Mouse (Mus musculus): ENCODE data around the gene Ermn. TPM values are rescaled to one million over a fixed set of nuclear protein-coding genes. Genes with fewer than 3 reads are reported as not detected.

The Ermn gene
- 0.05 TPM in 1 of 2 replicates, not detected in the other for polyA plus RNA-seq (2015; fragmentation: Nextera tagmentation; extraction: Ambion mirVana)

GRCm38 (mm10) chr2:58052821-58053581, at the start of gene Ermn:
Ermn (minus strand) TSS chr2:58052864.
- Histone ChIP-seq H3K27me3 (ENCODE audit: control insufficient read depth, insufficient read depth, low read depth, low read length) (no peaks in the 10 kb centered on the region), H3K4me1 (replicated peaks; ENCODE audit: control insufficient read depth, insufficient read depth, low read length) (no peaks in the 10 kb centered on the region), H3K27ac (ENCODE audit: low read length) (no peak within 1 kb of the TSS), H3K4me3 (ENCODE audit: low read length) (no peak within 1 kb of the TSS), H3K9me3 (ENCODE audit: control insufficient read depth, low read length) (no peaks in the 10 kb centered on the region), H3K9ac (ENCODE audit: low read length) (no peak within 1 kb of the TSS), H3K4me2 (ENCODE audit: low read depth, low read length) (no peak within 1 kb of the TSS), H3K36me3 (ENCODE audit: control insufficient read depth, insufficient read depth, low read length) (no peaks in the 10 kb centered on the region)
- ATAC-seq (ENCODE audit: low read depth) = no peak
- 39% methylated on average over 7 of the region's 7 CpGs for WGBS

DNA sequence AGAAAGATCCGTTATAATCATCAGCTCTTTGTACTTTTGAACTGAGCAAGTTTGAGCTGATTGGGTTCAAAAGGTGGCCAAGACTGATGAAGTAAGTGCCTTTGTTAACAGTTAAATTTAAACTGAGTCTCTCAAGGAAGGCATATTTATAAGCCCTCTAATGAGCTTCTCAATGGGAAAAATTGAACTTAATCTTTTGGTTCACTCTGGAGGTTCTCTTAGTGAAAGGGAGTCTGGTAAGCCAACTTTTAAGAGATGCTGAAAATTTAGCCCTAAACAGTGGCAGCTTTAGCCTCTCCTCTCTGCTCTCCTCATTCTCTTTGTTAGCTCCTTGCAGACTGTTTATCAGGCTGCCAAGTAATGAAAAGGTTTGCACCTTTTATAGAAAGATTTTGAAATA, 42.2 kb upstream of the Ermn start:
- H3K4me2 ChIP-seq (ENCODE audit: low read depth, low read length) = no peak overlapping the region
- 58% methylated on average over 1 of the region's 1 CpGs for WGBS
- H3K4me1 ChIP-seq (replicated peaks; ENCODE audit: control insufficient read depth, insufficient read depth, low read length) = no peaks in the 10 kb centered on the region
- ATAC-seq (ENCODE audit: low read depth) = no peak
- H3K9ac ChIP-seq (ENCODE audit: low read length) = no peak overlapping the region
- no peaks in the 10 kb centered on the region for H3K9me3 ChIP-seq (ENCODE audit: control insufficient read depth, low read length)
- H3K27me3 ChIP-seq (ENCODE audit: control insufficient read depth, insufficient read depth, low read depth, low read length) = no peaks in the 10 kb centered on the region
- no peak overlapping the region for H3K27ac ChIP-seq (ENCODE audit: low read length)
- no peaks in the 10 kb centered on the region for H3K36me3 ChIP-seq (ENCODE audit: control insufficient read depth, insufficient read depth, low read length)
- no peak overlapping the region for H3K4me3 ChIP-seq (ENCODE audit: low read length)

GRCm38 (mm10) chr2:58086420-58086819, 33.8 kb upstream of the Ermn start:
- Histone ChIP-seq H3K27ac (ENCODE audit: low read length) (no peak overlapping the region), H3K4me3 (ENCODE audit: low read length) (no peak overlapping the region), H3K36me3 (ENCODE audit: control insufficient read depth, insufficient read depth, low read length) (no peaks in the 10 kb centered on the region), H3K27me3 (ENCODE audit: control insufficient read depth, insufficient read depth, low read depth, low read length) (no peaks in the 10 kb centered on the region), H3K9ac (ENCODE audit: low read length) (no peak overlapping the region), H3K4me1 (replicated peaks; ENCODE audit: control insufficient read depth, insufficient read depth, low read length) (no peaks in the 10 kb centered on the region), H3K9me3 (ENCODE audit: control insufficient read depth, low read length) (no peaks in the 10 kb centered on the region), H3K4me2 (ENCODE audit: low read depth, low read length) (no peak overlapping the region)
- WGBS = 81% methylated on average over 1 of the region's 1 CpGs
- ATAC-seq (ENCODE audit: low read depth) = no peak

DNA sequence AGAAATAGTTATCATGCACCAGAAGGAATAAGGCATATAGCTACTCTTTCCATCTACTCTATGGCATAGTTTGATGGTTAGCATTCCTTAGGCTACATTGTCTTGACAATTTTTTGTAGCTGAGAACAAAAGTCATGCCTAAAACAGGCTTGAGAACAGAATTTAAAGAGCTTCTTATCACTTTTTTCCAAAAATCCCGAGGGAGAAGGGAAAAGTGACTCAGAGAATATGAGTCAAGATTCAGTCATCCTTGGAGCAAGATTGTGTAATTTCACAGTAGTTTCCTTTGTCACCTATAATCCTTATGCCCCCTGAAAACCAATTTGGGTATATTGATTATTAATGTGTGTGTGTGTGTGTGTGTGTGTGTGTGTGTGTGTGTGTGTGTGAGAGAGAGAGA, 27.2 kb upstream of the Ermn start:
- no peak for ATAC-seq (ENCODE audit: low read depth)

GRCm38 (mm10) chr2:58055383-58055782, 2.7 kb upstream of the Ermn start:
- Histone ChIP-seq H3K9me3 (ENCODE audit: control insufficient read depth, low read length) (no peaks in the 10 kb centered on the region), H3K27ac (ENCODE audit: low read length) (no peak overlapping the region), H3K4me1 (replicated peaks; ENCODE audit: control insufficient read depth, insufficient read depth, low read length) (no peaks in the 10 kb centered on the region), H3K36me3 (ENCODE audit: control insufficient read depth, insufficient read depth, low read length) (no peaks in the 10 kb centered on the region), H3K4me3 (ENCODE audit: low read length) (no peak overlapping the region), H3K27me3 (ENCODE audit: control insufficient read depth, insufficient read depth, low read depth, low read length) (no peaks in the 10 kb centered on the region), H3K4me2 (ENCODE audit: low read depth, low read length) (no peak overlapping the region), H3K9ac (ENCODE audit: low read length) (no peak overlapping the region)
- no peak for ATAC-seq (ENCODE audit: low read depth)

More for the DNA sequence above, 27.2 kb upstream of the Ermn start:
- Histone ChIP-seq H3K27ac (ENCODE audit: low read length) (no peak overlapping the region), H3K4me1 (replicated peaks; ENCODE audit: control insufficient read depth, insufficient read depth, low read length) (no peaks in the 10 kb centered on the region), H3K4me2 (ENCODE audit: low read depth, low read length) (no peak overlapping the region), H3K9me3 (ENCODE audit: control insufficient read depth, low read length) (no peaks in the 10 kb centered on the region), H3K27me3 (ENCODE audit: control insufficient read depth, insufficient read depth, low read depth, low read length) (no peaks in the 10 kb centered on the region), H3K4me3 (ENCODE audit: low read length) (no peak overlapping the region), H3K9ac (ENCODE audit: low read length) (no peak overlapping the region), H3K36me3 (ENCODE audit: control insufficient read depth, insufficient read depth, low read length) (no peaks in the 10 kb centered on the region)
- WGBS = 26% methylated on average over 1 of the region's 1 CpGs

DNA sequence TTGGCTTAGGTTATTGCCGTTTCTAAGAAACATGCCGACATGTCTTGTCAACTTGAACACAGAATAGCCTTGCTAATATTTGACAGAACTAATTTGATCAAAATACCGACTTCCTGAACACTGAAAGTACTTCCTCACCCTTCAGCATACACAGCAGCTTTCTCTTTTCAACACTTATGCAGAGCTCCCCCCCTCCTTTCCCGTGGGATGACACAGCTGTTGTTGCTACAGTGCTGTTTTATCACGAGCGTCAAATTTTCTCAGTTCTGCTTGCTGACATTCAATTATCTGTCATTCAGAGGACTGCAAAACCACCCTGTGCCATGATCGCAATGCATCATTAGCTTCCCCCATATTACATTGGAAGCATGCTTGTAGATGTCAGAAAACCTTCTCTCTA, 10.8 kb downstream of the Ermn start:
- H3K36me3 ChIP-seq (ENCODE audit: control insufficient read depth, insufficient read depth, low read length) = no peaks in the 10 kb centered on the region
- H3K9me3 ChIP-seq (ENCODE audit: control insufficient read depth, low read length) = no peaks in the 10 kb centered on the region
- H3K4me1 ChIP-seq (replicated peaks; ENCODE audit: control insufficient read depth, insufficient read depth, low read length) = no peaks in the 10 kb centered on the region
- ATAC-seq (ENCODE audit: low read depth) = no peak
- H3K9ac ChIP-seq (ENCODE audit: low read length) = no peak overlapping the region
- no peaks in the 10 kb centered on the region for H3K27me3 ChIP-seq (ENCODE audit: control insufficient read depth, insufficient read depth, low read depth, low read length)
- WGBS = 51% methylated on average over 7 of the region's 7 CpGs
- no peak overlapping the region for H3K4me3 ChIP-seq (ENCODE audit: low read length)
- no peak overlapping the region for H3K4me2 ChIP-seq (ENCODE audit: low read depth, low read length)
- H3K27ac ChIP-seq (ENCODE audit: low read length) = no peak overlapping the region

GRCm38 (mm10) chr2:58036926-58037325, 15.7 kb downstream of the Ermn start:
- 72% methylated on average over 2 of the region's 2 CpGs for WGBS
- no peaks in the 10 kb centered on the region for H3K36me3 ChIP-seq (ENCODE audit: control insufficient read depth, insufficient read depth, low read length)
- H3K27me3 ChIP-seq (ENCODE audit: control insufficient read depth, insufficient read depth, low read depth, low read length) = no peaks in the 10 kb centered on the region
- H3K9me3 ChIP-seq (ENCODE audit: control insufficient read depth, low read length) = no peaks in the 10 kb centered on the region
- H3K9ac ChIP-seq (ENCODE audit: low read length) = no peak overlapping the region
- H3K4me1 ChIP-seq (replicated peaks; ENCODE audit: control insufficient read depth, insufficient read depth, low read length) = no peaks in the 10 kb centered on the region
- no peak for ATAC-seq (ENCODE audit: low read depth)
- H3K4me3 ChIP-seq (ENCODE audit: low read length) = no peak overlapping the region
- H3K4me2 ChIP-seq (ENCODE audit: low read depth, low read length) = no peak overlapping the region
- no peak overlapping the region for H3K27ac ChIP-seq (ENCODE audit: low read length)

GRCm38 (mm10) chr2:58035635-58036034, 17.0 kb downstream of the Ermn start:
- Histone ChIP-seq H3K4me2 (ENCODE audit: low read depth, low read length) (no peak overlapping the region), H3K36me3 (ENCODE audit: control insufficient read depth, insufficient read depth, low read length) (no peaks in the 10 kb centered on the region), H3K4me3 (ENCODE audit: low read length) (no peak overlapping the region), H3K9ac (ENCODE audit: low read length) (no peak overlapping the region), H3K9me3 (ENCODE audit: control insufficient read depth, low read length) (no peaks in the 10 kb centered on the region), H3K27me3 (ENCODE audit: control insufficient read depth, insufficient read depth, low read depth, low read length) (no peaks in the 10 kb centered on the region), H3K27ac (ENCODE audit: low read length) (no peak overlapping the region), H3K4me1 (replicated peaks; ENCODE audit: control insufficient read depth, insufficient read depth, low read length) (no peaks in the 10 kb centered on the region)
- no peak for ATAC-seq (ENCODE audit: low read depth)
- 75% methylated on average over 4 of the region's 4 CpGs for WGBS

DNA sequence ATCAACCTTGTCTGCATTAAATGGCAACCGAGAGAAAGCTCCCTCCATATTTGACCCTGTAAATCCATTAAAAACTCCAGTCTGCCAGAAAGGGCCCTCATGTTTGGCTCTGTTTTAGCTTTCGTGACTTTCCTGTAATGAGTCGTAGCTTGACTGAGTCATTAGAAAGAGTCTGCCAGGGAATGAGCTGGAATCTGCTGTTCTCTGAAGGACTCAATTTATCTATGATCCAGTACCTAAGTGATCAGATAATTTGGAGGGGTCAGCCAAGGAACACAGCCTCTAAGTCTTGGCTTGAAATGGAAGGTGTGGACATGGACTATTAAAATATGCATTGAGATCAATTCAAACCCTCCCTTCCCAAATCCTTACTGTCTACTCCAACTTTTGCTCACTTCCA, 21.2 kb downstream of the Ermn start:
- WGBS = 71% methylated on average over 3 of the region's 3 CpGs
- Histone ChIP-seq H3K4me3 (ENCODE audit: low read length) (no peak overlapping the region), H3K9ac (ENCODE audit: low read length) (no peak overlapping the region), H3K27ac (ENCODE audit: low read length) (no peak overlapping the region), H3K36me3 (ENCODE audit: control insufficient read depth, insufficient read depth, low read length) (no peaks in the 10 kb centered on the region), H3K4me1 (replicated peaks; ENCODE audit: control insufficient read depth, insufficient read depth, low read length) (no peaks in the 10 kb centered on the region), H3K4me2 (ENCODE audit: low read depth, low read length) (no peak overlapping the region), H3K9me3 (ENCODE audit: control insufficient read depth, low read length) (no peaks in the 10 kb centered on the region), H3K27me3 (ENCODE audit: control insufficient read depth, insufficient read depth, low read depth, low read length) (no peaks in the 10 kb centered on the region)
- ATAC-seq (ENCODE audit: low read depth) = no peak

GRCm38 (mm10) chr2:58029404-58029803, 23.3 kb downstream of the Ermn start:
- Histone ChIP-seq H3K27me3 (ENCODE audit: control insufficient read depth, insufficient read depth, low read depth, low read length) (no peaks in the 10 kb centered on the region), H3K4me3 (ENCODE audit: low read length) (no peak overlapping the region), H3K4me1 (replicated peaks; ENCODE audit: control insufficient read depth, insufficient read depth, low read length) (no peaks in the 10 kb centered on the region), H3K9ac (ENCODE audit: low read length) (no peak overlapping the region), H3K27ac (ENCODE audit: low read length) (no peak overlapping the region), H3K36me3 (ENCODE audit: control insufficient read depth, insufficient read depth, low read length) (no peaks in the 10 kb centered on the region), H3K4me2 (ENCODE audit: low read depth, low read length) (no peak overlapping the region), H3K9me3 (ENCODE audit: control insufficient read depth, low read length) (no peaks in the 10 kb centered on the region)
- no peak for ATAC-seq (ENCODE audit: low read depth)
- WGBS = 15% methylated on average over 7 of the region's 7 CpGs

Measured in lung, embryonic 16.5 days (tissue).